ENCODE assay signal across 18 mouse cellular contexts in genomic region chr15:82954034-82954433, GRCm38 (mm10).
"Had no signal": no experiment of that assay in that cellular context is flagged by ENCODE, and none has a peak within 500 bp of the region (broad histone marks: within the 10 kb centered on the region; RNA-seq: fewer than 3 reads in every experiment).

No protein-coding gene starts in this region.

- H3K36me3 ChIP-seq: kidney, embryonic 15.5 days; liver, embryonic 12.5 days; liver, embryonic 15.5 days; lung, embryonic 15.5 days; midbrain, embryonic 12.5 days had no signal

- H3K4me2 ChIP-seq: kidney, embryonic 15.5 days; limb, embryonic 13.5 days; liver, embryonic 12.5 days; liver, embryonic 15.5 days; lung, embryonic 15.5 days; midbrain, embryonic 12.5 days had no signal

- H3K4me3 ChIP-seq: kidney, embryonic 15.5 days; limb, embryonic 13.5 days; liver, embryonic 12.5 days; liver, embryonic 15.5 days; lung, embryonic 15.5 days; megakaryocyte, embryonic 14.5 days; midbrain, embryonic 12.5 days had no signal

- H3K27ac ChIP-seq: kidney, embryonic 15.5 days; limb, embryonic 13.5 days; liver, embryonic 12.5 days; liver, embryonic 15.5 days; lung, embryonic 15.5 days had no signal

- H3K9ac ChIP-seq: kidney, embryonic 15.5 days; limb, embryonic 13.5 days; liver, embryonic 12.5 days; liver, embryonic 15.5 days; lung, embryonic 15.5 days had no signal

- DNase-seq: kidney, adult 11 months; kidney, adult 8-10 months; kidney, postnatal 10 days; kidney, postnatal 36 days; left cerebral cortex, postnatal 4 days; liver; lung, adult 18-20 months; lung, postnatal 10 days; lung, postnatal 36 days; thymus, adult 18-20 months; thymus, postnatal 36 days had no signal

- H3K9me3 ChIP-seq: kidney, embryonic 15.5 days; limb, embryonic 13.5 days; liver, embryonic 12.5 days; liver, embryonic 15.5 days; lung, embryonic 15.5 days; megakaryocyte, embryonic 14.5 days; midbrain, embryonic 12.5 days had no signal

- H3K4me1 ChIP-seq: liver, embryonic 15.5 days had no signal

- ATAC-seq: liver, embryonic 12.5 days had no signal
